Mouse (Mus musculus): ENCODE data around the gene Kcnj10. TPM values are rescaled to one million over a fixed set of nuclear protein-coding genes. Genes with fewer than 3 reads are reported as not detected.

The Kcnj10 gene
- 0.87 to 2.0 TPM (median 1.2 TPM) in 4 replicates for total RNA-seq (2023; ENCODE audit: inconsistent age)

GRCm38 (mm10) chr1:172340729-172341321, at the start of gene Kcnj10:
TSS of gene Kcnj10 (plus strand) at chr1:172341210.

GRCm38 (mm10) chr1:172297611-172298537, 43.1 kb upstream of the Kcnj10 start, which contains the start of gene Atp1a2:
TSS of gene Atp1a2 (minus strand) at chr1:172298064.

GRCm38 (mm10) chr1:172329131-172329530, 11.9 kb upstream of the Kcnj10 start, which contains the start of gene Kcnj9:
TSS of gene Kcnj9 (minus strand) at chr1:172329318.

GRCm38 (mm10) chr1:172376198-172376667, 35.2 kb downstream of the Kcnj10 start, which contains the start of gene Pigm:
TSS of gene Pigm (plus strand) at chr1:172376546.

Other genes starting within 250 kb of the Kcnj10 start
- 51.9 to 59.8 TPM (median 54.8 TPM) in 4 replicates for gene Pex19, start 214.5 kb upstream of the Kcnj10 start, total RNA-seq (2023; ENCODE audit: inconsistent age)
- gene Dcaf8, start 193.1 kb upstream of the Kcnj10 start, total RNA-seq (2023; ENCODE audit: inconsistent age): 110 to 119 TPM (median 111 TPM) in 4 replicates
- gene Pea15a, start 134.4 kb upstream of the Kcnj10 start, total RNA-seq (2023; ENCODE audit: inconsistent age): 23.6 to 27.0 TPM (median 26.1 TPM) in 4 replicates
- not detected in 4 replicates for gene Casq1, start 121.3 kb upstream of the Kcnj10 start, total RNA-seq (2023; ENCODE audit: inconsistent age)
- not detected in 4 replicates for gene Atp1a4, start 82.8 kb upstream of the Kcnj10 start, total RNA-seq (2023; ENCODE audit: inconsistent age)
- gene Igsf8, start 79.6 kb upstream of the Kcnj10 start, total RNA-seq (2023; ENCODE audit: inconsistent age): 24.2 to 34.3 TPM (median 25.5 TPM) in 4 replicates
- 0.10 TPM in 1 of 4 replicates, not detected in the others for gene Atp1a2, start 43.1 kb upstream of the Kcnj10 start, total RNA-seq (2023; ENCODE audit: inconsistent age)
- 0.16 TPM in 1 of 4 replicates, not detected in the others for gene Kcnj9, start 11.9 kb upstream of the Kcnj10 start, total RNA-seq (2023; ENCODE audit: inconsistent age)
- 29.2 to 30.4 TPM (median 29.7 TPM) in 4 replicates for gene Pigm, start 35.3 kb downstream of the Kcnj10 start, total RNA-seq (2023; ENCODE audit: inconsistent age)
- gene Slamf9, start 134.1 kb downstream of the Kcnj10 start, total RNA-seq (2023; ENCODE audit: inconsistent age): 0.78 to 3.9 TPM (median 2.9 TPM) in 4 replicates
- 7.6 to 12.2 TPM (median 10.3 TPM) in 4 replicates for gene Igsf9, start 140.6 kb downstream of the Kcnj10 start, total RNA-seq (2023; ENCODE audit: inconsistent age)
- 117 to 134 TPM (median 125 TPM) in 4 replicates for gene Tagln2, start 158.8 kb downstream of the Kcnj10 start, total RNA-seq (2023; ENCODE audit: inconsistent age)
- 3.6 to 5.2 TPM (median 4.1 TPM) in 4 replicates for gene Cfap45, start 179.6 kb downstream of the Kcnj10 start, total RNA-seq (2023; ENCODE audit: inconsistent age)
- gene Vsig8, start 214.7 kb downstream of the Kcnj10 start, total RNA-seq (2023; ENCODE audit: inconsistent age): not detected in 4 replicates
- 0.30 to 1.1 TPM (median 0.52 TPM) in 4 replicates for gene Slamf8, start 249.4 kb downstream of the Kcnj10 start, total RNA-seq (2023; ENCODE audit: inconsistent age)